Mouse (Mus musculus) thymus, adult 2 months (tissue): ENCODE measurements at regions not wholly inside any gene's neighbourhood (a gene's known extent, or its start where the extent isn't known, plus 50 kb on each side); places are given as distances from the start of the nearest gene placed in this dataset.

ENCODE experiments used
- CTCF ChIP-seq: fragments of 200-500 bp; IDR thresholded peaks from 2 replicates; pipeline ENCODE4 v1.5.1; 2012; ENCODE audit warnings: mild to moderate bottlenecking, control low read depth, low read length, moderate library complexity, borderline replicate concordance; ENCODE audit not compliant: control insufficient read depth, poor library complexity, insufficient read depth; ENCODE audit errors: extremely low read depth
- POLR2A ChIP-seq: fragments of 200-500 bp; IDR thresholded peaks from 2 replicates; pipeline ENCODE4 v1.6.1; 2012; ENCODE audit warnings: mild to moderate bottlenecking, low read length, control low read depth, moderate library complexity; ENCODE audit not compliant: control insufficient read depth, poor library complexity, insufficient read depth; ENCODE audit errors: extremely low read depth

GRCm38 (mm10) chr2:50586321-50587050 lies 289.9 kb upstream of the Mmadhc start:
- TF ChIP-seq CTCF (no peak), POLR2A (no peak)
